In genomic region chr6:23253353-23254311, GRCm38 (mm10) we compare ENCODE assay signal across 10 mouse cellular contexts. TPM values are rescaled to one million over a fixed set of nuclear protein-coding genes. Genes with fewer than 3 reads are reported as not detected.
DNase-seq lines count a peak whose midpoint lies in the region; ATAC-seq and TF ChIP-seq lines count a peak whose summit lies in the region.
"Had no signal": no experiment of that assay in that cellular context is flagged by ENCODE, and none has a peak within 500 bp of the region (broad histone marks: within the 10 kb centered on the region; RNA-seq: fewer than 3 reads in every experiment).

No protein-coding gene starts in this region.

- ATAC-seq in midbrain, embryonic 11.5 days (ENCODE audit: low FRiP score): peak; percentile 57
- ATAC-seq in midbrain, postnatal 0 days (ENCODE audit: low FRiP score): no peak
- 0 out of 2 replicates have a peak, but pooled peaks have one; percentile 37 for ATAC-seq in intestine, embryonic 15.5 days
- no peak for ATAC-seq in stomach, postnatal 0 days (ENCODE audit: low FRiP score, low TSS enrichment)

- no peak overlapping the region for H3K27ac ChIP-seq in midbrain, embryonic 11.5 days (ENCODE audit: low read depth, low read length)
- no peak overlapping the region for H3K27ac ChIP-seq in midbrain, postnatal 0 days (ENCODE audit: low read depth, low read length)
- H3K27ac ChIP-seq in intestine, embryonic 15.5 days: no peak overlapping the region
- H3K27ac ChIP-seq in stomach, postnatal 0 days (replicated peaks): no peak overlapping the region
- H3K27ac ChIP-seq: liver, embryonic 13.5 days had no signal

- TF ChIP-seq CTCF in midbrain, postnatal 0 days (IDR thresholded peaks at IDR 0.05): no peak
- TF ChIP-seq CTCF in stomach, postnatal 0 days (IDR thresholded peaks at IDR 0.05; ENCODE audit: low read depth): no peak

- peaks cover 9% of the 10 kb centered on the region for H3K4me1 ChIP-seq in midbrain, embryonic 11.5 days (ENCODE audit: control insufficient read depth, insufficient read depth, low read length)
- no peaks in the 10 kb centered on the region for H3K4me1 ChIP-seq in midbrain, postnatal 0 days (ENCODE audit: insufficient read depth, low read length)
- 0 out of 2 replicates have a peak, but pooled peaks cover 4% of the 10 kb centered on the region for H3K4me1 ChIP-seq in intestine, embryonic 15.5 days (replicated peaks)
- no peaks in the 10 kb centered on the region for H3K4me1 ChIP-seq in stomach, postnatal 0 days (replicated peaks; ENCODE audit: control insufficient read depth, insufficient read depth)
- H3K4me1 ChIP-seq: liver, embryonic 13.5 days had no signal

- H3K27me3 ChIP-seq in midbrain, embryonic 11.5 days (ENCODE audit: control insufficient read depth, insufficient read depth, low read length): peaks cover 90% of the 10 kb centered on the region
- peaks cover 78% of the 10 kb centered on the region for H3K27me3 ChIP-seq in midbrain, postnatal 0 days (ENCODE audit: insufficient read depth, low read length)
- peaks cover 75% of the 10 kb centered on the region for H3K27me3 ChIP-seq in intestine, embryonic 15.5 days (replicated peaks)
- H3K27me3 ChIP-seq in stomach, postnatal 0 days (ENCODE audit: control insufficient read depth, insufficient read depth, low read length): peaks cover 14% of the 10 kb centered on the region

- peak overlapping the region; percentile 28 for H3K4me2 ChIP-seq in midbrain, embryonic 11.5 days
- no peak overlapping the region for H3K4me2 ChIP-seq in midbrain, postnatal 0 days (ENCODE audit: low read depth, low read length, poor library complexity, severe bottlenecking)
- H3K4me2 ChIP-seq in intestine, embryonic 15.5 days (replicated peaks): no peak overlapping the region
- H3K4me2 ChIP-seq in stomach, postnatal 0 days (replicated peaks; ENCODE audit: low read depth): no peak overlapping the region
- H3K4me2 ChIP-seq: liver, embryonic 13.5 days had no signal

- H3K9ac ChIP-seq in midbrain, embryonic 11.5 days (ENCODE audit: low read length): 0 out of 2 replicates have a peak overlapping the region, but pooled peaks have one; percentile 20
- H3K9ac ChIP-seq in midbrain, postnatal 0 days (replicated peaks; ENCODE audit: low read length, poor library complexity, severe bottlenecking): no peak overlapping the region
- H3K9ac ChIP-seq in intestine, embryonic 15.5 days: no peak overlapping the region
- no peak overlapping the region for H3K9ac ChIP-seq in stomach, postnatal 0 days (ENCODE audit: low read length)
- H3K9ac ChIP-seq: liver, embryonic 13.5 days had no signal

- H3K36me3 ChIP-seq in midbrain, embryonic 11.5 days (ENCODE audit: control insufficient read depth, insufficient read depth, low read length): no peaks in the 10 kb centered on the region
- no peaks in the 10 kb centered on the region for H3K36me3 ChIP-seq in midbrain, postnatal 0 days (ENCODE audit: insufficient read depth, low read length)
- no peaks in the 10 kb centered on the region for H3K36me3 ChIP-seq in intestine, embryonic 15.5 days
- no peaks in the 10 kb centered on the region for H3K36me3 ChIP-seq in stomach, postnatal 0 days (ENCODE audit: control insufficient read depth, insufficient read depth, low read length)
- H3K36me3 ChIP-seq: liver, embryonic 13.5 days had no signal

- no peaks in the 10 kb centered on the region for H3K9me3 ChIP-seq in midbrain, embryonic 11.5 days (ENCODE audit: control insufficient read depth, low read length)
- H3K9me3 ChIP-seq in midbrain, postnatal 0 days (ENCODE audit: low read length): no peaks in the 10 kb centered on the region
- H3K9me3 ChIP-seq in intestine, embryonic 15.5 days: no peaks in the 10 kb centered on the region
- no peaks in the 10 kb centered on the region for H3K9me3 ChIP-seq in stomach, postnatal 0 days (ENCODE audit: control insufficient read depth, low read length)
- H3K9me3 ChIP-seq: liver, embryonic 13.5 days had no signal

- WGBS in midbrain, embryonic 11.5 days: under 1% methylated on average over 43 of the region's 43 CpGs
- under 1% methylated on average over 43 of the region's 43 CpGs for WGBS in midbrain, postnatal 0 days
- WGBS in intestine, embryonic 15.5 days: 1% methylated on average over 43 of the region's 43 CpGs
- WGBS in stomach, postnatal 0 days: 2% methylated on average over 43 of the region's 43 CpGs

- TF ChIP-seq EP300 in stomach, postnatal 0 days (optimal IDR thresholded peaks at IDR 0.05): no peak

- DNase-seq in cerebellum, postnatal 14 days: peak; percentile 22 to 36
- DNase-seq in cerebellum, adult 11 months: no peak
- DNase-seq in midbrain, embryonic 11.5 days (ENCODE audit: low spot score, missing footprints): peak; percentile 97
- no peak for DNase-seq in midbrain, postnatal 0 days (ENCODE audit: low spot score)
- DNase-seq in stomach, postnatal 0 days (ENCODE audit: low spot score): peak; percentile 27
- DNase-seq in urinary bladder, postnatal 25 days (ENCODE audit: low spot score): no peak
- DNase-seq in spleen, adult 18-20 months: no peak
- DNase-seq: liver, embryonic 13.5 days had no signal

- 0 out of 2 replicates have a peak overlapping the region, but pooled peaks have one; percentile 4 for H3K4me3 ChIP-seq in midbrain, embryonic 11.5 days (ENCODE audit: low read depth, low read length)
- H3K4me3 ChIP-seq in midbrain, postnatal 0 days (ENCODE audit: low read depth, low read length): no peak overlapping the region
- no peak overlapping the region; the same call in 1 of the 2 replicates for H3K4me3 ChIP-seq in intestine, embryonic 15.5 days (replicated peaks)
- 0 out of 2 replicates have a peak overlapping the region, but pooled peaks have one; percentile 4 for H3K4me3 ChIP-seq in stomach, postnatal 0 days (ENCODE audit: low read depth, low read length)
- H3K4me3 ChIP-seq: liver, embryonic 13.5 days had no signal

RNA-seq across cellular contexts. Expression of gene Fezf1, which starts 5.5 kb away (rescaled TPM):
- 1.9 and 3.3 TPM in 2 replicates for polyA plus RNA-seq in midbrain, embryonic 11.5 days (2014; fragmentation: Nextera tagmentation; extraction: Ambion mirVana)
- total RNA-seq in midbrain, postnatal 0 days (2014; rRNA removed): 0.90 and 1.3 TPM in 2 replicates
- 5.8 and 10.8 TPM in 2 replicates for polyA plus RNA-seq in midbrain, postnatal 0 days (2015; fragmentation: Nextera tagmentation; extraction: Ambion mirVana)
- not detected in 2 replicates for polyA plus RNA-seq in intestine, embryonic 15.5 days (2015; fragmentation: Nextera tagmentation; extraction: Ambion mirVana)
- polyA plus RNA-seq in stomach, postnatal 0 days (2015; fragmentation: Nextera tagmentation; extraction: Ambion mirVana): not detected in 2 replicates
- polyA plus RNA-seq: heart, embryonic 16.5 days; liver, embryonic 13.5 days had no signal

Comparison
In these comparisons a context has a peak if more than half of its experiments do, and no peak if none do; other contexts are left out.
1. DNase-seq: peak in cerebellum, postnatal 14 days (2 of 2), midbrain, embryonic 11.5 days (single experiment) and stomach, postnatal 0 days (single experiment); none in cerebellum, adult 11 months (single experiment), midbrain, postnatal 0 days (single experiment), urinary bladder, postnatal 25 days (single experiment) and spleen, adult 18-20 months (0 of 2).
2. ATAC-seq: peak in midbrain, embryonic 11.5 days (single experiment) and intestine, embryonic 15.5 days (single experiment); none in midbrain, postnatal 0 days (single experiment) and stomach, postnatal 0 days (single experiment).
3. H3K4me3 ChIP-seq: peak in midbrain, embryonic 11.5 days (single experiment) and stomach, postnatal 0 days (single experiment); none in midbrain, postnatal 0 days (single experiment) and intestine, embryonic 15.5 days (single experiment).